Mouse (Mus musculus) testis, adult 2 months (tissue): ENCODE data around the gene 2410002F23Rik. TPM values are rescaled to one million over a fixed set of nuclear protein-coding genes. Genes with fewer than 3 reads are reported as not detected.

Experiments
- H3K27ac ChIP-seq: fragments of 200-500 bp; 2 replicates; pipeline ENCODE4 v1.5.1; 2012; ENCODE audit warnings: low read depth, low read length; ENCODE audit not compliant: control insufficient read depth, insufficient read depth
- H3K27me3 ChIP-seq: fragments of 200-500 bp; 2 replicates; pipeline ENCODE4 v1.6.1; 2012; ENCODE audit warnings: mild to moderate bottlenecking, low read length, moderate library complexity; ENCODE audit not compliant: control insufficient read depth, insufficient read depth
- H3K36me3 ChIP-seq: fragments of 200-500 bp; 2 replicates; pipeline ENCODE4 v1.6.1; 2012; ENCODE audit warnings: mild to moderate bottlenecking, low read length; ENCODE audit not compliant: control insufficient read depth, insufficient read depth
- H3K4me1 ChIP-seq: fragments of 200-500 bp; 2 replicates; pipeline ENCODE4 v1.6.1; 2012; ENCODE audit warnings: low read length; ENCODE audit not compliant: control insufficient read depth, insufficient read depth
- H3K4me3 ChIP-seq: fragments of 200-500 bp; 2 replicates; pipeline ENCODE4 v1.5.1; 2012; ENCODE audit warnings: low read depth, mild to moderate bottlenecking, low read length, moderate library complexity, mixed read lengths; ENCODE audit not compliant: control insufficient read depth
- CTCF ChIP-seq: fragments of 200-500 bp; IDR thresholded peaks from 2 replicates; pipeline ENCODE4 v1.5.1; 2012; ENCODE audit warnings: low read depth, mild to moderate bottlenecking, inconsistent platforms, low read length, moderate library complexity; ENCODE audit not compliant: control insufficient read depth, insufficient read depth, insufficient replicate concordance
- POLR2A ChIP-seq: fragments of 200-500 bp; IDR thresholded peaks from 2 replicates; pipeline ENCODE4 v1.6.1; 2012; ENCODE audit warnings: low read depth, mild to moderate bottlenecking, inconsistent platforms, low read length, moderate library complexity; ENCODE audit not compliant: control insufficient read depth
- polyA plus RNA-seq: library from polyadenylated mRNA; depleted of rRNA; stranded (reverse); fragments of >200 nt; gene quantifications from 2 replicates; pipeline ENCODE4 v1.2.3, GENCODE M21; 2012

The 2410002F23Rik gene
- polyA plus RNA-seq, 1 experiment, result 55.4 TPM

GRCm38 (mm10) chr7:44235909-44236308 lies 10.6 kb upstream of the 2410002F23Rik start, which contains the start of gene Gm36864:
Gm36864 (plus strand) TSS chr7:44236177.
- no peaks in the 10 kb centered on the region; the same call in 1 of the 2 replicates for H3K36me3 ChIP-seq
- peak within 1 kb of the TSS; percentile 88 for H3K4me3 ChIP-seq
- peaks cover 3% of the 10 kb centered on the region for H3K4me1 ChIP-seq
- TF ChIP-seq CTCF (no peak), POLR2A (peak; percentile 81; the same call in 1 of the 2 replicates)
- H3K27ac ChIP-seq, result peak within 1 kb of the TSS; percentile 96
- no peaks in the 10 kb centered on the region for H3K27me3 ChIP-seq

GRCm38 (mm10) chr7:44239913-44240312 lies 6.6 kb upstream of the 2410002F23Rik start:
- Histone ChIP-seq H3K4me3 (no peak overlapping the region), H3K27ac (no peak overlapping the region), H3K27me3 (no peaks in the 10 kb centered on the region), H3K36me3 (no peaks in the 10 kb centered on the region; the same call in 1 of the 2 replicates), H3K4me1 (peaks cover 3% of the 10 kb centered on the region)
- TF ChIP-seq CTCF, result no peak
- TF ChIP-seq POLR2A, result no peak

- Histone ChIP-seq H3K36me3 (no peaks in the 10 kb centered on the region; the same call in 1 of the 2 replicates), H3K27ac (no peak overlapping the region), H3K4me3 (no peak overlapping the region), H3K27me3 (no peaks in the 10 kb centered on the region), H3K4me1 (peaks cover 3% of the 10 kb centered on the region)
- TF ChIP-seq POLR2A, result no peak
- TF ChIP-seq CTCF, result no peak
These were observed 5.8 kb upstream of the 2410002F23Rik start for GRCm38 (mm10) chr7:44240712-44241111.

- no peaks in the 10 kb centered on the region; the same call in 1 of the 2 replicates for H3K36me3 ChIP-seq
- H3K27ac ChIP-seq, result no peak overlapping the region
- peaks cover 3% of the 10 kb centered on the region for H3K4me1 ChIP-seq
- TF ChIP-seq POLR2A, result no peak
- TF ChIP-seq CTCF, result no peak
- H3K4me3 ChIP-seq, result no peak overlapping the region
- no peaks in the 10 kb centered on the region for H3K27me3 ChIP-seq
These were observed 5.4 kb upstream of the 2410002F23Rik start for GRCm38 (mm10) chr7:44241163-44241562.

GRCm38 (mm10) chr7:44244080-44244479 lies 2.4 kb upstream of the 2410002F23Rik start:
- no peaks in the 10 kb centered on the region; the same call in 1 of the 2 replicates for H3K36me3 ChIP-seq
- TF ChIP-seq POLR2A, result no peak
- no peak for TF ChIP-seq CTCF
- H3K4me3 ChIP-seq, result no peak overlapping the region
- H3K4me1 ChIP-seq, result peaks cover 3% of the 10 kb centered on the region
- H3K27ac ChIP-seq, result no peak overlapping the region
- no peaks in the 10 kb centered on the region for H3K27me3 ChIP-seq

- Histone ChIP-seq H3K27me3 (no peaks in the 10 kb centered on the region), H3K4me1 (peaks cover 4% of the 10 kb centered on the region), H3K4me3 (peak overlapping the region; percentile 85), H3K27ac (peak overlapping the region; percentile 79), H3K36me3 (no peaks in the 10 kb centered on the region)
- TF ChIP-seq CTCF, result no peak
- TF ChIP-seq POLR2A, result no peak; the same call in 1 of the 2 replicates
These were observed 505 bp downstream of the 2410002F23Rik start for GRCm38 (mm10) chr7:44246984-44247470.

GRCm38 (mm10) chr7:44247971-44248370 lies 1.4 kb downstream of the 2410002F23Rik start:
- Histone ChIP-seq H3K36me3 (no peaks in the 10 kb centered on the region), H3K4me3 (no peak overlapping the region)
- no peak for TF ChIP-seq CTCF
- TF ChIP-seq POLR2A, result no peak

More at GRCm38 (mm10) chr7:44247971-44248370, 1.4 kb downstream of the 2410002F23Rik start:
- H3K27ac ChIP-seq, result no peak overlapping the region
- peaks cover 4% of the 10 kb centered on the region for H3K4me1 ChIP-seq
- H3K27me3 ChIP-seq, result no peaks in the 10 kb centered on the region
